Mouse (Mus musculus) ES-E14 (cell line): ENCODE data around the gene Gm18596. TPM values are rescaled to one million over a fixed set of nuclear protein-coding genes. Genes with fewer than 3 reads are reported as not detected.
"Not testable (repeated sequence)": the region's sequence is repeated elsewhere in the genome, so short reads cannot be mapped to it uniquely, and the experiment has no call there.

Experiments used
- DNase-seq: peaks from one replicate; pipeline ENCODE4 v3.0.0-alpha.2; 2013; ENCODE audit warnings: low read depth, low spot score
- H3K27ac ChIP-seq: 2 replicates; pipeline ENCODE4 v1.5.1; 2012; ENCODE audit warnings: low read depth, mild to moderate bottlenecking, low read length, moderate library complexity, mixed read lengths; ENCODE audit not compliant: poor library complexity, insufficient read depth, severe bottlenecking
- H3K36me3 ChIP-seq: 2 replicates; pipeline ENCODE4 v1.6.1; 2012; ENCODE audit warnings: mild to moderate bottlenecking, low read length, moderate library complexity, mixed read lengths; ENCODE audit not compliant: control insufficient read depth, poor library complexity, insufficient read depth, severe bottlenecking
- H3K4me1 ChIP-seq, 2 experiments: fragments of 150-350 bp in 1 of 2; sonication (generic) in 1 of 2; 2 replicates each; pipeline ENCODE4 v1.6.1; 2012; ENCODE audit warnings: low read length in 2 of 2, mild to moderate bottlenecking in 1 of 2, mixed read lengths in 1 of 2; ENCODE audit not compliant: control insufficient read depth in 2 of 2, insufficient read depth in 2 of 2, poor library complexity in 1 of 2
- H3K4me3 ChIP-seq, 2 experiments: fragments of 150-350 bp in 1 of 2; sonication (generic) in 1 of 2; 2 replicates each; pipeline ENCODE4 v1.5.1; 2012; ENCODE audit warnings: low read length in 2 of 2, low read depth in 1 of 2, mild to moderate bottlenecking in 1 of 2, mixed read lengths in 1 of 2; ENCODE audit not compliant: insufficient read depth in 1 of 2, poor library complexity in 1 of 2, severe bottlenecking in 1 of 2
- H3K9ac ChIP-seq: 2 replicates; pipeline ENCODE4 v1.6.1; 2012; ENCODE audit warnings: low read depth, mild to moderate bottlenecking, low read length, mixed read lengths; ENCODE audit not compliant: poor library complexity, insufficient read depth, severe bottlenecking
- H3K9me3 ChIP-seq: fragments of 150-350 bp; sonication (generic); 2 replicates; pipeline ENCODE4 v1.6.1; 2012; ENCODE audit warnings: low read depth, mild to moderate bottlenecking, low read length; ENCODE audit not compliant: control insufficient read depth, insufficient read depth
- CHD2 ChIP-seq: IDR thresholded peaks from 2 replicates; pipeline ENCODE4 v1.6.1; 2014; ENCODE audit warnings: mild to moderate bottlenecking, low read depth, low read length, inconsistent platforms
- HCFC1 ChIP-seq: IDR thresholded peaks from 2 replicates; pipeline ENCODE4 v1.6.1; 2012; ENCODE audit warnings: low read length, inconsistent platforms, borderline replicate concordance; ENCODE audit not compliant: insufficient read depth
- MAFK ChIP-seq: IDR thresholded peaks from 2 replicates; pipeline ENCODE4 v1.6.1; 2014; ENCODE audit warnings: mild to moderate bottlenecking, low read depth, low read length, inconsistent platforms; ENCODE audit not compliant: insufficient read depth
- ZC3H11A ChIP-seq: IDR thresholded peaks from 2 replicates; pipeline ENCODE4 v1.6.1; 2012; ENCODE audit warnings: low read depth, mild to moderate bottlenecking, inconsistent platforms, low read length, borderline replicate concordance
- ZNF384 ChIP-seq: IDR thresholded peaks from 2 replicates; pipeline ENCODE4 v1.6.1; 2012; ENCODE audit warnings: low read depth, low read length, inconsistent platforms
- in situ Hi-C, 2 experiments: fragments of 600-800 bp; cut with MboI; formaldehyde crosslinking; loops; one replicate each; pipeline ENCODE4 v1.15.1; 2025; ENCODE audit warnings: low sequenced_read_pairs in 2 of 2, inconsistent platforms in 1 of 2; ENCODE audit not compliant: unreplicated experiment in 2 of 2
- total RNA-seq: library from RNA; depleted of rRNA; stranded (reverse); fragments of 300-350 nt; gene quantifications from 2 replicates; pipeline ENCODE4 v1.2.3, GENCODE M21; 2012

The Gm18596 gene
- total RNA-seq, 1 experiment = not detected

GRCm38 (mm10) chr10:77769727-77770126, 27.3 kb upstream of the Gm18596 start:
- DNase-seq = no peak
- H3K4me3 ChIP-seq = no peak overlapping the region
- no peak overlapping the region for H3K9ac ChIP-seq
- TF ChIP-seq ZC3H11A (no peak), MAFK (no peak), HCFC1 (no peak), CHD2 (no peak)
- no peak overlapping the region for H3K27ac ChIP-seq
- H3K9me3 ChIP-seq = no peaks in the 10 kb centered on the region
- in situ Hi-C loops = no loop called here
- H3K36me3 ChIP-seq = no peaks in the 10 kb centered on the region
- no peaks in the 10 kb centered on the region for H3K4me1 ChIP-seq

DNA sequence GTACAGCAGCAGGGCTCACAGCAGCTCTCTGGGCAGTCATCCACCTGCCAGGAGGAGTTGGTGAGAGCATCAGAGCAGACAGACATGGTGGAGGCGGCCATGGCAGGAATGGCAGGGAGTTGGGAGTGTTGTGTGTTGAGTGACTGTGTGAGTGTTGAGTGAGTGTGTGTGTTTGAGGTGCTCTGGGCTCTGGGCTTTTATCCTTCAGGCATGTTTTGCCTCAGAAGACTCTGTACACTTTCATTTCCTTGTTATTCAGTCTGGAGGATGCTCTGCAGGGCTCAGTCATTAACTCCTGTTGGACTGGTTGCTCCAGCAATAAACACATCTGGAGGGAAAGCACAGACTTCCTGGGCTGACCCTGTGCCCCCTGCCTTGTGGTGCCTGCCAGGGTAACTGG, 17.1 kb upstream of the Gm18596 start, which contains the start of gene Gm3233:
Gm3233 (minus strand) TSS at position 101 of the 400 bp plus-strand sequence.
- H3K27ac ChIP-seq, DNase-seq, in situ Hi-C loops, H3K4me3 ChIP-seq, H3K9ac ChIP-seq, H3K4me1 ChIP-seq, H3K9me3 ChIP-seq, H3K36me3 ChIP-seq: not testable (repeated sequence)

DNA sequence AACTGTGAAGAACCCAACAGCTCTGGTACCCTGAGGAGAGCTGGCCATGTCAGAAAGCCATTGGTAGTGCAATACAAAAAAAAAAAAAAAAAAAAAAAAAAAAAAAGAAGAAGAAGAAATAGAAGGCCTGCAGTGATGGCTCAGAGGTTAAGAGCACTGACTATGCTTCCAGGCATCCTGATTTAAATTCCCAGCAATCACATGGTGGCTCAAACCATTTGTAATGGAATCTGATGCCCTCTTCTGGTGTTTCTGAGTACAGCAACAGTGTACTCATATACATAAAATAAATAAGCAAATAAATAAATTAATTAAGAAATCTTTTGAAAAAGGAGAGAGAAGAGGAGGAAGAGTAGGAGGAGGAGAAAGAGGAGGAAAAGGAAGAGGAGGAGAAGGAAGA, 11.0 kb upstream of the Gm18596 start:
- Histone ChIP-seq H3K36me3 (no peaks in the 10 kb centered on the region), H3K27ac (no peak overlapping the region), H3K9ac (no peak overlapping the region), H3K9me3 (no peaks in the 10 kb centered on the region), H3K4me3 (no peak overlapping the region), H3K4me1 (no peaks in the 10 kb centered on the region)
- DNase-seq = no peak
- TF ChIP-seq HCFC1 = no peak
- peak; percentile 57; the same call in 1 of the 2 replicates for TF ChIP-seq ZNF384
- in situ Hi-C loops = no loop called here

DNA sequence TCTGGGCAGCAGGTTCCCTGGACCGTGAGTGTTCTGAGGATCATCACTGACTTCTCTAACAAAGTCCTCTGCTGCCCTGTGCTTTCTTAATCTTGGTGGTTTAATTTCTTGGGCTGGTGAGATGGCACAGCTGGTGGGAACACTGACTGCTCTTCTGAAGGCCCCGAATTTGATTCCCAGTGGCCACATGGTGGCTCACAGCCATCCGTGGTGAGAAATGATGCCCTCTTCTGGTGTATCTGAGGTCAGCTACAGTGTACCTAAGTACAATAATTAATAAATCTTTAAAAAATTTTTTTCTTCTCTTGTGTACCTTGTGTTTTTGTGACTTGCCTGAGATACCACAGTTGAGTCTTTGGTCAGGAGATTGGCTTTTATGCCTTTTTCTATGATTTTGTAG, 9.9 kb upstream of the Gm18596 start:
- H3K4me1 ChIP-seq, H3K9me3 ChIP-seq, H3K9ac ChIP-seq, DNase-seq, H3K36me3 ChIP-seq, in situ Hi-C loops, H3K27ac ChIP-seq, H3K4me3 ChIP-seq: not testable (repeated sequence)

- H3K27ac ChIP-seq, in situ Hi-C loops, DNase-seq, H3K9me3 ChIP-seq, H3K9ac ChIP-seq, H3K4me1 ChIP-seq, H3K4me3 ChIP-seq, H3K36me3 ChIP-seq: not testable (repeated sequence)
Measured at GRCm38 (mm10) chr10:77751254-77751653, 8.8 kb upstream of the Gm18596 start, which contains the start of gene Gm9736. Gene Gm9736, minus strand, starts transcription at chr10:77751354.

GRCm38 (mm10) chr10:77750686-77751085, 8.2 kb upstream of the Gm18596 start:
- DNase-seq, in situ Hi-C loops, H3K27ac ChIP-seq, H3K9me3 ChIP-seq, H3K4me1 ChIP-seq, H3K4me3 ChIP-seq, H3K9ac ChIP-seq, H3K36me3 ChIP-seq: not testable (repeated sequence)
